Mouse (Mus musculus): Measurements from ENCODE around the gene Gm47283.
"Not testable (repeated sequence)": the region's sequence is repeated elsewhere in the genome, so short reads cannot be mapped to it uniquely, and the experiment has no call there.

The Gm47283 gene

GRCm38 (mm10) chrY:90784438-90784837, at the start of gene Gm47283:
Gene Gm47283, plus strand, starts transcription at chrY:90784738.
- DNase-seq = not testable (repeated sequence)

DNA sequence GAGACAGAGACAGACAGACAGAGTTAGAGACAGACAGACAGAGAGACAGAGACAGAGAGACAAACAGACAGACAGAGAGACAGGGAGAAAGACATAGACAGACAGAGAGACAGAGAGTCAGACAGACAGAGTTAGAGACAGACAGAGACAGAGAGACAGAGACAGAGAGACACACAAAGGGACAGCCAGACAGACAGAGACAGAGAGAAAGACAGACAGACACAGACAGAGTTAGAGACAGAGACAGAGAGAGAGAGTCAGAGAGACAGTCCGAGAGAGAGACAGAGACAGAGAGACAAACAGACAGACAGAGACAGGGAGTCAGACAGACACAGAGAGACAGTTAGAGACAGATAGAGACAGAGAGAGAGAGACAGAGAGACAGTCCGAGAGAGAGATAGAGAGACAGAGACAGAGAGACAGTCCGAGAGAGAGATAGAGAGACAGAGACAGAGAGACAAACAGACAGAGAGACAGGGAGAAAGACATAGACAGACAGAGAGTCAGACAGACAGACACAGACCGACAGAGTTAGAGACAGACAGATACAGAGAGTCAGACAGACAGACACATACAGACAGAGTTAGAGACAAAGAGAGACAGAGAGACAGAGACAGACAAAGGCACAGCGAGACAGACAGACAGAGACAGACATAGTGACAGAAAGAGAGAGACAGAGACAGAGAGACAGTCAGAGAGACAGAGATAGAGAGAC, 49.2 kb upstream of the Gm47283 start:
- not testable (repeated sequence) for DNase-seq

- DNase-seq = not testable (repeated sequence)
Measured at GRCm38 (mm10) chrY:90736217-90737000, 48.1 kb upstream of the Gm47283 start.

DNA sequence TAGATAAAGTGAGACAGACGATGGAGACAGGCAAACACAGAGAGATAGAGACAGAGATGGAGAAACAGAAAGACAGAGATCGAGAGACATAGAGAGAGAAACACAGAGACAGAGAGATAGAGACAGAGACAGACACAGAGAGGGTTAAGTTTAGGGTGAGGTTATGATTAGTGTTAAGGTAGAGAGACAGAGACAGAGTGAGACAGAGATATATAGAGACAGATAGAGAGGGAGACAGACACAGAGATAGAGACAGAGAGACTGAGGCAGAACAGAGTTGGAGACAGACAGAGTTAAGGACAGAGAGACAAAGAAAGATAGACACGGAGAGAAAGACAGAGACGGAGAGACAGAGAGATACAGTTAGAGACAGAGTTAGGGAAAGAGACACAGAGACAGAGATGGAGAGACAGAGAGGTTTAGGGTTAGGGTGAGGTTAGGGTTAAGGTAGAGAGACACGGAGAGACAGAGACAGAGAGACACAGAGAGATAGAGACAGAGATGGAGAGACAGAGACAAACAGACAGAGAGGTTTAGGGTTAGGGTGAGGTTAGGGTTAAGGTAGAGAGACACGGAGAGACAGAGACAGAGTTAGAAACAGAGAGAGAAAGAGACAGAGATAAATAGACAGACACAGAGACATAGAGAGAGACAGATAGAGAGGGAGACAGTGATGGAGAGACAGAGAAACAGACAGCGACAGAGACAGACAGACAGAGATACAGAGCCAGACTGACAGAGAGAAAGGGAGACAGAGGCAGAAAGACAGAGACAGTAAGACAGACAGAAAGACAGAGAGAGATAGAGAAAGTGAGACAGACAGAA, 46.7 kb upstream of the Gm47283 start:
- DNase-seq = no peak

GRCm38 (mm10) chrY:90738431-90738680, 46.2 kb upstream of the Gm47283 start:
- no peak for DNase-seq

DNA sequence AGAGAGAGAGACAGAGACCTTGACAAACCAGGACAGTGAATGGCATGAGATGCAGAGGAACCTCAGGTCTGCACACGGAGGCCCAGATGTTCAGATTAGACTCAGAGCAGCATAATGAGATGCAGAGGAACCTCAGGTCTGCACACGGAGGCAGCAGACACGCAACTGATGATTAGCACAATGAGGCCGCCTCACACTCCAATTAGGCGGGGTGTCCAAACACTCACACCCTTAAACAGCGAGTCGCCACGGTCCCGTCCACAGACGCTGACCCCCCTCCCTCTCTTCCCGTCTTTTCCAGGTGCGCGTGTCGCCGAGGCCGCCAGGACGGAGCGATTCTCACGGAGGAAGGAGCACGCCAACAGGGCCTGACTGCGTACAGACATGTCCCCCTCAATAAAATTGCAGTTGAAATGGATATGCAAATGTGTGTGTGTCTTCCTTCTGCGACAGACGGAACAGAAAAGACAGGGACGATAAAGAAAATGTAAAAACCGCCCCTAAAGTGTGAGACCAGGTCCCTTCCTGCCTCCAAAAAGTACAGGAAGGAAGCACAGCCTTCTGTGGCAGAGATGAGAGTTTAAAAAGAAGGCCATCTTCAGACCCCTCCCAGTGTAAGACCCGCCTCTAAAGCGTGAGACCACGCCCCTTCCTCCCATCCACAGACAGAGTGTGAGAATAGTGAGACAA, 45.6 kb upstream of the Gm47283 start:
- peak in 1 of 2 experiments; percentile 25 for DNase-seq

GRCm38 (mm10) chrY:90739531-90740012, 45.0 kb upstream of the Gm47283 start:
- DNase-seq = peak in 1 of 2 experiments; percentile 28

GRCm38 (mm10) chrY:90740013-90740561, 44.5 kb upstream of the Gm47283 start:
- peak in 1 of 2 experiments; percentile 20 for DNase-seq

DNA sequence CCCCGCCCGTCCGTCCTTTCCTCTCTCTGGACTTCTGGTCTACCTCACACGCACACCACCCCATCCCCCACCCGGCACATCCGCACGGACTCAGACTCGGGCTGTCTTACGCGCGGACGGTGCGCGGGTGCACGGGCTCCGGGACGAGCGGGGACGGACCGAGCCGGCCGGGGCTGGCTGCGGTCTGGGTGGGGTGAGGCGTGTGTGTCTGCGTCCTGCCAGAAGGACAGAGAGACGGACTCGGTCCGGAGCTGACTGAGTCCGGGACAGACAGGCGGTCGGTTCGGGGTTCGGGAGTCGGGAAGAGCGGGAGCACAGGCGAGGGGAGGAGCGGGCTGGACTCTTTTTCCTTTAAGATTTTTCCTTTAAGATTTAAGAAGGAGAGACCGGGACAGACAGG, 43.5 kb upstream of the Gm47283 start:
- peak in 1 of 2 experiments; percentile 45 for DNase-seq

DNA sequence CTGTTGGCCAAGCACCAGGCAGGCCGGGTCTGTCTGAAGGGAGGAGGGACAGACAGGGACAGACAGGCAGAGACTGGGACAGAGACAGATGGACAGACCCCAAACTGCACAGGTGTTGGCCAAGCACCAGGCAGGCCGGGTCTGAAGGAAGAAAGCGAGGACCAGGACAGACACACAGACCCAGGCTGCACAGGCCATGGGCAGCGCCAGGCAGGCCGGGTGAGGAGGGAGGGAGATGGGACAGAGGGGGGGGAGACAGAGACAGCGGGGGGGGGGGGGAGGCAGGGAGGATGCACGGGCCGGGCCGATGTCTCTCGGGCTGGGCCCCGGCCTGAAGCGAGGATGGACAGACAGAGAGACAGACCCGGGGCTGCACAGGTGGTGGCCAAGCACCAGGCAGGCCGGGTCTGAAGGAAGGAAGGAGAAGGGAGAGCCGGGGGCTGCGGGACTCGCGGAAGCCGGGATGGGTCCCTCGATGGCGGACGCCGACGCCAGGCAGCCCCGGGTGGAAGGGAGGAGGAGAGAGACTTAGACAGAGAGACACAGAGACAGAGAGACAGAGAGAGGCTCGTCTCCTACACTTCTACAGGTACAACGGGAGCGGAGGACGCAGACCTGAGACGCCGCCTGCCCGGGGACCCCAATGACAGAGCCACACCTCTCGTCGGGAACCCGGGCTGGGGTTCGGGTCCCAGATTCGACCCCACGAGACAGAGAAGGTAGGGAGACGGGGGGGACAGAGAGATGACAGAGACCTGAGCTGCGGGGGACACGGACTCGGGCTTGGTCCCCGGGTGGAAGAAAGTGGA, 42.9 kb upstream of the Gm47283 start:
- DNase-seq = peak; percentile 38 to 63

DNA sequence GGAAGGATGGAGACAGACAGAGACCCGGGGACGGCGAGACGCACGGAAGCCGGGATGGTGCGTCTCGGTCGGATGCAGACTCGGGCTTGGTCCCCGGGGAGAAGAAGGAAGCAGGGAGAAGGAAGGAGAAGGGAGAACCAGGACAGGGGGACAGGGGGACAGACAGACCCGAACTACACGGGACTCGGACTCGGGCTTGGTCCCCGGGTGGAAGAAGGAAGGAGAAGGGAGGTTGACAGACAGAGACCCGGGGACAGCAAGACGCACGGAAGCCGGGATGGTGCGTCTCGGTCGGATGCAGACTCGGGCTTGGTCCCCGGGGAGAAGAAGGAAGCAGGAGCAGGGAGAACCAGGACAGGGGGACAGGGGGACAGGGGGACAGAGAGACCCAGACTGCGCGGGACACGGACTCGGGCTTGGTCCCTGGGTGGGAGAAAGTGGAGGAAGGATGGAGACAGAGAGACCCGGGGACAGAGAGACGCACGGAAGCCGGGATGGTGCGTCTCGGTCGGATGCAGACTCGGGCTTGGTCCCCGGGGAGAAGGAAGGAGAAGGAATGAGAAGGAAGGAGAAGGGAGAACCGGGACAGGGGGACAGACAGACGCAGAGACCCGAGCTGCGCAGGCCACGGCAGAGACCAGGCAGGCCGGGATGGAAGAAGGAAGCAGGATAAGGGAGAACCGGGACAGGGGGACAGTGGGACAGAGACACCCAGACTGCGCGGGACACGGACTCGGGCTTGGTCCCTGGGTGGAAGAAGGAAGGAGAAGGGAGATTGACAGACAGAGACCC, 42.1 kb upstream of the Gm47283 start:
- DNase-seq = peak; percentile 15 to 37

GRCm38 (mm10) chrY:90743053-90743810, 41.3 kb upstream of the Gm47283 start:
- peak; percentile 34 to 37 for DNase-seq

DNA sequence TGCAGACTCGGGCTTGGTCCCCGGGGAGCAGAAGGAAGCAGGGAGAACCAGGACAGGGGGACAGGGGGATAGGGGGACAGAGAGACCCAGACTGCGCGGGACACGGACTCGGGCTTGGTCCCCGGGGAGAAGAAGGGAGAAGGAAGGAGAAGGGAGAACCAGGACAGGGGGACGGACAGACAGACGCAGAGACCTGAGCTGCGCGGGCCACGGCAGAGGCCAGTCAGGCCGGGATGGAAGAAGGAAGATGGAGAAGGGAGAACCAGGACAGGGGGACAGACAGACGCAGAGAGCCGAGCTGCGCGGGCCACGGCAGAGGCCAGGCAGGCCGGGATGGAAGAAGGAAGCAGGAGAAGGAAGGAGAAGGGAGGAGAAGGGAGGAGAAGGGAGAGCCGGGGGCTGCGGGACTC, 40.7 kb upstream of the Gm47283 start:
- peak; percentile 16 to 31 for DNase-seq

DNA sequence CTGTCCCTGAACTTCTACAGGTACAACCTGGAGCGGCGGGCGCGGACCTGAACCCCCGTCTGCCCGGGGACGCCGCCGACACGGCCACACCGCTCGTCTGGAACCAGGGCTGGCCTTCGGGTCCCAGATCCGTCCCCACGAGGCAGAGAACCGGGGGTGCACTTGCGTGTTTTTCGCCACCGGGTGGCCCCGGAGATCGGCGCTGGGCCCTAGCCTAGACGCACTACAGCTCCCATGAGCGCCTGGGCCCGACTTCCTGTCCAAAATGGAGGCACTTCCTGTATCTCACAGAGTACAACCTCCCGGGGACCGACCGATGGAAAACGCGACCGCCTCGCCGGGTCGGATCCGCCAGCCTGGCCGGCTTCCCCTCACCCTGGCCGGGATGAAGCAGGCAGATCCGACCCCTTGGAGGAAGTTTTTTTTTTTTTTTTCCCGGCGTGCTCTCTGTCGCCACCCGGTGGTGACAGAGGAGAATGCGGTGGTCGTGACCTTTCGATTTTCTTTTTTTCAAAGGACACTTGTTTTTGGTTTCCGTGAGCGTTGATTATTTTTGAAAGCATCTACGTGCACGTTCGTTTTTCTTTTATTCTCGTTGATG, 40.1 kb upstream of the Gm47283 start:
- peak; percentile 96 to 98 for DNase-seq

GRCm38 (mm10) chrY:90745256-90745655, 39.3 kb upstream of the Gm47283 start:
- DNase-seq = not testable (repeated sequence)

GRCm38 (mm10) chrY:90754721-90755120, 29.8 kb upstream of the Gm47283 start, which contains the start of gene Gm21860:
Gene Gm21860, minus strand, starts transcription at chrY:90754821.
- not testable (repeated sequence) for DNase-seq

GRCm38 (mm10) chrY:90839077-90839476, 54.5 kb downstream of the Gm47283 start, which contains the start of gene Gm21748:
Gene Gm21748, minus strand, starts transcription at chrY:90839177.
- not testable (repeated sequence) for DNase-seq

All from cerebellum, postnatal 36 days (tissue).